Mouse (Mus musculus) adrenal gland, postnatal 4 days (tissue): ENCODE data around the gene Krtap6-5. TPM values are rescaled to one million over a fixed set of nuclear protein-coding genes. Genes with fewer than 3 reads are reported as not detected.
"Not testable (repeated sequence)": the region's sequence is repeated elsewhere in the genome, so short reads cannot be mapped to it uniquely, and the experiment has no call there.

Experiments used
- DNase-seq, 2 experiments: peaks; one replicate each; pipeline ENCODE4 v3.0.0; 2021 to 2022; ENCODE audit warnings: low spot score in 2 of 2, mixed read lengths in 2 of 2
- long read RNA-seq, 2 experiments: library from polyadenylated mRNA; stranded (forward); transcript quantifications; one replicate each; pipeline ENCODE4 v2.0.0; 2021
- total RNA-seq, 2 experiments: library from RNA; stranded (reverse); gene quantifications; 2 replicates each; pipeline ENCODE4 v1.2.3; 2021

Gene Krtap6-5
- not detected for total RNA-seq
- long read RNA-seq, experiment 1: 0 reads
- long read RNA-seq, experiment 2: 0 reads

- no peak for DNase-seq
These were observed at the start of gene Krtap6-5 for GRCm38 (mm10) chr16:89047783-89048182. Gene Krtap6-5 (minus strand): TSS chr16:89047883.

GRCm38 (mm10) chr16:89071041-89071440 lies 23.4 kb upstream of the Krtap6-5 start:
- DNase-seq: not testable (repeated sequence)

DNA sequence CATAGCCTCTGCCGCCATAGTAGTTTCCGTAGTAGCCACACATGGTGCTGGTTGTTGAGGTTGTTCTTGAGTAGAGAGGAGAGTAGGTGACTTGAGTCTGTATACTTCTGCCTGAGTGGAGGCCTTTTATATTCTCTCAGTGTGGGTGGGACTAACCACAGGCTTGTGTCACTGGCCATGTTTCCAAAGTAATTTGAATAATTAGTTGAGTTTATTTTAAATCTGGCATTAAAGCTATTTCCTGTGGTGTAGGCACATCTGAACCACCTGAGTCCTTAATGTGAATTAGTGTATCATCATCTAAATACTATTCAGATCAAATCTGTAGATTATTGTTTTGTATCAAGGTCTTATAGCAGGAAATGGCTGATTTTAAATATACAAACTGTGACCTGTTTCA lies 16.2 kb upstream of the Krtap6-5 start, which contains the start of gene 1110025L11Rik:
TSS of gene 1110025L11Rik (minus strand) at position 101 of the 400 bp plus-strand sequence.
- not testable (repeated sequence) for DNase-seq

GRCm38 (mm10) chr16:89041372-89041771 lies 6.3 kb downstream of the Krtap6-5 start, which contains the start of gene Gm10228:
Gene Gm10228 (minus strand): TSS chr16:89041472.
- DNase-seq: not testable (repeated sequence)

DNA sequence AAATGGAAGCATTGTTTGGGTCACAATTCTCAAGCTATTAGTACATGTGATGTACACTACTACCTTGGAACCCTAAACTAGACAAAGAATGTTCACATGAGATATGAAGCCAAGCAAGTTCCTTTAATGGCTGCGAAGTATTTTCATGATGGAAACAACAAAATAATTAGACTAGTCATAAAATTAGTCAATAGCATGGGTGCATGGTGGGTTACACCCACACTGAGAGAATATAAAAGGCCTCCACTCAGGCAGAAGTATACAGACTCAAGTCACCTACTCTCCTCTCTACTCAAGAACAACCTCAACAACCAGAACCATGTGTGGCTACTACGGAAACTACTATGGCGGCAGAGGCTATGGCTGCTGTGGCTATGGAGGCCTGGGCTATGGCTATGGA lies 16.3 kb downstream of the Krtap6-5 start, which contains the start of gene Krtap6-1:
TSS of gene Krtap6-1 (plus strand) at position 301 of the 400 bp plus-strand sequence.
- not testable (repeated sequence) for DNase-seq

- DNase-seq: not testable (repeated sequence)
These were observed 32.7 kb downstream of the Krtap6-5 start, which contains the start of gene Gm10229 for GRCm38 (mm10) chr16:89014984-89015383. Gene Gm10229 (plus strand): TSS chr16:89015284.

DNA sequence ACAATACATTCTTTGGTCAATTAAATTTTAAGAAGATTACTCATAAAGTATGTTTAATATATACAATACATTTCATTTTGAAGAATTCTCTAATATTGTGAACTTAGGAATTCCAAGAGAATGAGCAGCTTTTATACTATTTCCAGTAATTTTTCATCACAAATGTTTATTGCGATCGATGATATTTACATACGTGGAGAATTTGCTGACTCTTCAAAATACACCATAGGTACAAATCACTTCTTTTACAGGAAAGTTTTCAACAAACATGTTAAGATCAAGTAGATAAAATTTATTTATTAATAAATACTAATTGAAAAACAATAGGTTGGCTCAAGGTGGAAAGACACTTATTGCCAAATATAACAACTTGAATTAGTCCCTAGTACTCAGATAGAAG lies 33.7 kb downstream of the Krtap6-5 start:
- DNase-seq: no peak

DNA sequence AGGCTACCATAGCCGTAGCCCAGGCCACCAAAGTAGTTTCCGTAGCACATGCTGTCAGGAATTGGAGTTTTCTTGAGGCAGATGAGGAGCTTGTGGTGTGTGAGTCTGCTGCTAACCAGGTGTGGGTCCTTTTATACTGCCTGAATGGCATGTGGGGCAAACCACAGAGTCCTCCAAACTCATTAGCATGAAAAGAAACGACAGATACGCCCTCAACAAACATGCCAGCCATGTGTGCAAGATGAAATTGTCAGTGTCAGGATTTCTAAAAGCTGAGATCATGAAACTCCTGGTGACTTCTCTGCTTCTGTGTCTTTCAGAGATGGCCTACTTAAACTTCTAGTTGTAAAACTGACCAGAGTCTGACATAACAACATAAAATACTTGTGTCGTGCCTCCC lies 37.0 kb downstream of the Krtap6-5 start, which contains the start of gene Krtap22-2:
TSS of gene Krtap22-2 (minus strand) at position 101 of the 400 bp plus-strand sequence.
- no peak for DNase-seq

Other genes starting within 250 kb of the Krtap6-5 start
- gene Gm20741, start 235.7 kb downstream of the Krtap6-5 start, total RNA-seq: not detected
- gene Krtap15, start 227.7 kb downstream of the Krtap6-5 start, total RNA-seq: not detected
- gene Krtap14, start 221.7 kb downstream of the Krtap6-5 start, total RNA-seq: not detected
- not detected for gene Krtap19-1, start 178.5 kb downstream of the Krtap6-5 start, total RNA-seq
- gene Krtap19-2, start 173.6 kb downstream of the Krtap6-5 start, total RNA-seq: not detected
- gene Krtap19-3, start 169.8 kb downstream of the Krtap6-5 start, total RNA-seq: not detected
- not detected for gene Krtap19-4, start 162.8 kb downstream of the Krtap6-5 start, total RNA-seq
- not detected for gene Krtap19-5, start 151.4 kb downstream of the Krtap6-5 start, total RNA-seq
- gene Krtap19-9b, start 115.6 kb downstream of the Krtap6-5 start, total RNA-seq: not detected
- not detected for gene Krtap16-3, start 85.0 kb downstream of the Krtap6-5 start, total RNA-seq
- gene Krtap22-2, start 37.1 kb downstream of the Krtap6-5 start, total RNA-seq: not detected
- gene Gm10229, start 32.6 kb downstream of the Krtap6-5 start, total RNA-seq: not detected
- gene Krtap6-1, start 16.2 kb downstream of the Krtap6-5 start, total RNA-seq: not detected
- gene Gm10228, start 6.4 kb downstream of the Krtap6-5 start, total RNA-seq: not detected
- gene 1110025L11Rik, start 16.1 kb upstream of the Krtap6-5 start, total RNA-seq: not detected
- gene Krtap6-3, start 36.1 kb upstream of the Krtap6-5 start, total RNA-seq: not detected
- gene Gm6358, start 93.0 kb upstream of the Krtap6-5 start, total RNA-seq: not detected
- not detected for gene Gm10061, start 103.2 kb upstream of the Krtap6-5 start, total RNA-seq
- not detected for gene Gm9789, start 110.1 kb upstream of the Krtap6-5 start, total RNA-seq
- not detected for gene Gm7735, start 121.6 kb upstream of the Krtap6-5 start, total RNA-seq
- gene 1110057P08Rik, start 126.9 kb upstream of the Krtap6-5 start, total RNA-seq: not detected
- gene Krtap20-2, start 158.0 kb upstream of the Krtap6-5 start, total RNA-seq: not detected